Mouse (Mus musculus) mature B cell (primary cell): ENCODE results near the gene Ctdnep1.

ENCODE experiments used
- in situ Hi-C: fragments of 300-500 bp; cut with MboI; formaldehyde crosslinking; loops from 2 replicates; pipeline ENCODE4 v1.14.3; 2019

Gene Ctdnep1

GRCm38 (mm10) chr11:70027397-70027796 is 46.4 kb downstream of the Ctdnep1 start:
- in situ Hi-C loops, result no loop called here

GRCm38 (mm10) chr11:70028401-70029129 is 47.6 kb downstream of the Ctdnep1 start:
- in situ Hi-C loops, result no loop called here

- in situ Hi-C loops, result no loop called here
Measured at GRCm38 (mm10) chr11:70029130-70029801, 48.3 kb downstream of the Ctdnep1 start.

GRCm38 (mm10) chr11:70029829-70030550 is 49.0 kb downstream of the Ctdnep1 start:
- in situ Hi-C loops, result no loop called here

GRCm38 (mm10) chr11:70030651-70031320 is 49.8 kb downstream of the Ctdnep1 start:
- in situ Hi-C loops, result no loop called here

GRCm38 (mm10) chr11:70031321-70031670 is 50.3 kb downstream of the Ctdnep1 start:
- in situ Hi-C loops, result no loop called here

- in situ Hi-C loops, result no loop called here
Measured at GRCm38 (mm10) chr11:70038174-70038573, 57.2 kb downstream of the Ctdnep1 start.

- in situ Hi-C loops, result no loop called here
Measured at GRCm38 (mm10) chr11:70039631-70040030, 58.7 kb downstream of the Ctdnep1 start.

GRCm38 (mm10) chr11:70040184-70040583 is 59.2 kb downstream of the Ctdnep1 start:
- in situ Hi-C loops, result no loop called here
